Mouse (Mus musculus): ENCODE data around the gene Phip. TPM values are rescaled to one million over a fixed set of nuclear protein-coding genes. Genes with fewer than 3 reads are reported as not detected.

Gene Phip
- polyA plus RNA-seq (2014; fragmentation: Illumina TruSeq; extraction: RNeasy Lipid Tissue Mini Kit (QIAGEN cat#74804); ENCODE audit: low replicate concordance): 27.6 TPM

DNA sequence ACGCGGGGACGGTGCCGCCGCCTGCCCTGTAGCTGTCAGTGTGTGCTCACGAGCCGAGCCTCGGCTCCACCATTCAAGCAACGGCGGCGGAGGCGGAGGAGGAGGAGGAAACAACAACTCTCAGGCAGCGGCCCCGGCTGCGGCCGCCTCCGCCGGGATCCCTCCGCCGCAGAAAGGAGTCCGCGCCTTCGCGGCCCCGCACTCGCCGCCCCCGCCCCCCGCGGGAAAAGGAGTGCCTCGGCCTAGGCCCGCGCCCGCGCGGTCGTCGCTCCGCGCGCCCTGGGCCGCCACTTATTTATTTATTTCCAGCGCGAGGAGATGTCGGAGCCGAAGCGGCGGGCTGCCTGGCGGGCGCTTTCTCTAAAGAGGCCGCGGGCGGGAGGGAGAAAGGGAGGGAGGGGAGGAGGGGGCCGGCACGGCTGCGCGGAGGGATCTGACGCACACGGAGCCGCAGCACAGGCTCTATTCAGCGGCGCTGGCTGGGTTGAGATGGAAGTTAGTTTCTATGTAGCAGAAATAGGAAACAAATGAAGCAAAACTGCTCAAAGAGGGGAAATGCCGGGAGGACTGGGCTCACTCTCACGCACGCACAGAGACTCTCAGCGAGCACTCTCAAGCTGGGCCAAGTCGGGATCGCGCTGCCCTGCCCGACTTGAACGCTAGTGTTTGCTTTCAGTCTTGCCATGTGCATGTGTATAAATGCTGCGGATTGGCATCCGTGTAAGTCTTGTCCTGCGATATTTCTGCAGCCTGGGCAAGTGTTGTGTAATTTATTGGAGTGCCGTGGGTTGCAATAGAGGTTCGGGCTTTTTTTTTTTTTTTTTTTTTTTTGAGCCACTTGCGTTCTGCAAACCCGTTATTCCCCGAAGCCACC lies at the start of gene Phip:
Gene Phip, minus strand, starts transcription at position 175 of the 874 bp plus-strand sequence.

DNA sequence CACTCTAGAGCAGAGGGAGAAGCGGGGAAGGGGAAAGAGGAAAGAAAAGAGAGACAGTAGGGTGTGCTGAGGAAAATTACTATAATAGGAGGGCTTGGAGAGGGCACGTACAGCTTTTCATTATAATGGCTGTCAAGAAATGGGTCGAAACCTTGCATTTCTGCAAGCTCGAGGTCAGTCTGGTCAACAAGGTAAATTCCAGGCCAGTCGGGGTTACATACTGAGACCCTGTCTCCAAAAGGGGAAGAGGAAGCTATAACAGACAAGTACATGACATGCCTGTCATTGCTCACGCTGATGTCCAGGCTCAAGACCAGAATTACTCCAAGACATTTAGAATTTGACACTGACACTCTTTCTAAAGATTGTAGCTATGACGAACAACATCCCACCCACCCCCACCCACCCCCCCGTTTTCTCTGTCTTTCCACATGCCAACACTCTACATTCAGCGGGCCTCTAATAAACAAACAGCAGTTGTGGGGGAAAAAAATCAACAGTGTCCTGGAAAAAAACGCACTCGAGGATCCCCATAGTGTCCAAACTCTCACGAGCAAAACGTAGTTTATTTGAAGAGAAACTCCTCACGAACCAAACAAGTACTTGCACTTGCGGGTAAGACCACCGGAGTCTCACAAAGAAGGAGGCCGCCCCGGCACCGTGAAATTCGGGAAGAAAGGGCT lies 146.2 kb downstream of the Phip start, which contains the start of gene Irak1bp1:
Gene Irak1bp1, plus strand, starts transcription at position 534 of the 683 bp plus-strand sequence.

Other genes with a start within 250 kb of the Phip start
- 2.9 TPM for gene Irak1bp1, start 146.0 kb downstream of the Phip start, polyA plus RNA-seq (2014; fragmentation: Illumina TruSeq; extraction: RNeasy Lipid Tissue Mini Kit (QIAGEN cat#74804); ENCODE audit: low replicate concordance)
- gene Hmgn3, start 171.2 kb upstream of the Phip start, polyA plus RNA-seq (2014; fragmentation: Illumina TruSeq; extraction: RNeasy Lipid Tissue Mini Kit (QIAGEN cat#74804); ENCODE audit: low replicate concordance): 24.4 TPM